Mouse (Mus musculus): ENCODE measurements around the gene Gar1.

DNA sequence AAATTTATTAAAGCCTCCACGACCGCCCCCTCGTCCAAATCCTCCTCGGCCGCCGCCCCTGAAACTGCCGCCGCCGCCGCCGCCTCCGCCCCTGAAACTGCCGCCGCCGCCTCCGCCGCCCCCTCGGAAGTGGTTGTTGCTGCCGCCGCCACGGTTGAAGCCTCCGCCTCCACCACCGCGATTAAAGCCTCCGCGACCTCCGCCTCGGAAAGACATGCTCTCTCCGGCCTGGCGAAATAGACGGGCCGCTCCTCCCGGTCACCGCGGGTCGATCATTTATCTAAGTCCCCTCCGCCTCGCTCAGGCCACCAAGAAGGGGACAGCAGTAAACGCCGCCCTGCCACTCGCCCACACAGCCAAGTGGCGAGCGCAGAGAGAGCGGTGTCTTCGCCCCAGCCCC is 570 bp downstream of the Gar1 start:
- TF ChIP-seq POLR2A (IDR thresholded peaks at IDR 0.05; ENCODE audit: borderline replicate concordance, insufficient read depth, low read length) (no peak), CTCF (IDR thresholded peaks at IDR 0.05; ENCODE audit: borderline replicate concordance, insufficient read depth, low read depth, low read length) (no peak)
